Mouse (Mus musculus): Measurements from ENCODE around the gene Rnf10. TPM values are rescaled to one million over a fixed set of nuclear protein-coding genes. Genes with fewer than 3 reads are reported as not detected.

Gene Rnf10
- polyA plus RNA-seq, 1 experiment from 2014 or later: 121 TPM

DNA sequence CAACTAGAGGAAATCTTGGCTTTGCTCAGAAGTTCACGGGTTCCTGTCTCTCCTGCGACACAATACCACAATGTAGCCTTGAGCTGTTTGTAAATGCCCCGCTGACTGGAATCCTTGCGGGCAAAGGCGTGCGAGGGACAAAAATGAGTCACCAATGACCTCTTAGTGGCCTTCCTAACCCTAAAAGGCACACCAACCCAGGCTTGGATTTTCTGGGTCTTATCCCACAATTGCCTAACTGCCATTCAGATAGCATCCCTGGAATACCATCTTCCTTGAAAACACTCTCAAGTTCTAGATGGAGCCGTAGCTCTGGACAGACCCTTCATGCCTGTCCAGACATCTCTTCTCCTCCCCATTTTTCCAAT lies 79.9 kb downstream of the Rnf10 start:
- Histone ChIP-seq H3K4me2 (peak overlapping the region; percentile 99), H3K27ac (replicated peaks) (no peak overlapping the region), H3K9me3 (peaks cover 4% of the 10 kb centered on the region; the same call in 1 of the 2 replicates), H3K9ac (no peak overlapping the region), H3K36me3 (no peaks in the 10 kb centered on the region), H3K4me3 (peak overlapping the region; percentile 62), H3K27me3 (replicated peaks) (peaks cover 84% of the 10 kb centered on the region), H3K4me1 (peaks cover 23% of the 10 kb centered on the region)
- 14% methylated on average over 7 of the region's 7 CpGs for WGBS
- ATAC-seq (ENCODE audit: extremely low read depth, insufficient number of reproducible peaks, low FRiP score, low TSS enrichment): no peak

DNA sequence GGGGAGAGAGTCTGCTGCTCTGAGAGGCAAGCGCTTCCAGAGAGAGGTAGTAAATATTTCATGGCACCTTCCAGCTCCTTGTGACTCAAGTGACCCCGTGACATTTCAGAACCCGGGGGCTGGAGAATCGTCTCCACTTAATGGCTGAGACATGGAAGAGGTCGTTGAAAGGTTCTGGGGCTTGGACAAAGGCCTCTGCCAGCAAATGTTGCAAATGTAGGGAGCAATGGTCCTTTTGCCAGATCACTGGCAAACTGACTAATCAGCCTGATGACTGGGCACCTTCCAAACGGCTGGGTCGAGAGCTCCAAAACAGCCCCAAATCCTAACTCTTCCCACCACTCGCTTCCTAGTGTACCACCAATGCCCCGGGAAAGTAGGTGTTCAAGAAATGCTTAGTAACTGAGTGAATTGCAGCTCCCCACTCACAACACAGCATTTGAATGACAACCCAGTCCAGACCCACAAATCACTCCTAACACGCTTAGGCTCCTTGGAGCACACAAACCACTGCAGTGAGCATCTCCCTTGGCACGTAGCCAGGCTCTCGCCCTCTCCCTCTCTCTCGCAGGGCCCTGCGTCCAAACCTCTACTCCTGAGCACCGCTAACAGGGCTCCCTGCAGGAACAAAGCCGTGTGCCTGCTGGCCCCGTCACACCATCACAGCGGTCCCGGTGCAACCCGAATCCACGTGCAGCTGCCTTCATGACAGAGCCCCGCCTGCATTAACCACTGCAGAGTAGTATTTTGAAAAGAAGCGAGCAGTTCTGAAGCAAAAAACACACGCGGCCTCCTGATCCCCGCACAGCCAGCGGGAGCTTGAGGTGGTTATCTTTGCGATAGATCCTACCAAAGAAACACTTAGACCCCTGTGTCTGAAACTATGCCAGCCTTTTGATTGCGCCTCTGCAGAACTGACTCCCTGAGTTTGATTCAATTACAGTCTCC lies 80.5 kb downstream of the Rnf10 start:
- H3K9ac ChIP-seq: no peak overlapping the region
- peak overlapping the region; percentile 12; the same call in 1 of the 2 replicates for H3K4me3 ChIP-seq
- no peak overlapping the region for H3K27ac ChIP-seq (replicated peaks)
- peaks cover 89% of the 10 kb centered on the region for H3K27me3 ChIP-seq (replicated peaks)
- H3K36me3 ChIP-seq: no peaks in the 10 kb centered on the region
- 11% methylated on average over 29 of the region's 29 CpGs for WGBS
- peaks cover 4% of the 10 kb centered on the region; the same call in 1 of the 2 replicates for H3K9me3 ChIP-seq
- H3K4me1 ChIP-seq: peaks cover 28% of the 10 kb centered on the region
- no peak for ATAC-seq (ENCODE audit: extremely low read depth, insufficient number of reproducible peaks, low FRiP score, low TSS enrichment)
- no peak overlapping the region for H3K4me2 ChIP-seq

Other genes starting within 250 kb of the Rnf10 start
- gene Gm10401, start 174.6 kb downstream of the Rnf10 start, polyA plus RNA-seq (2015; fragmentation: Nextera tagmentation; extraction: Ambion mirVana): 16.7 and 18.7 TPM in 2 replicates
- gene Acads, start 153.6 kb downstream of the Rnf10 start, polyA plus RNA-seq (2015; fragmentation: Nextera tagmentation; extraction: Ambion mirVana): 103 and 112 TPM in 2 replicates
- 17.3 and 18.5 TPM in 2 replicates for gene Unc119b, start 137.9 kb downstream of the Rnf10 start, polyA plus RNA-seq (2015; fragmentation: Nextera tagmentation; extraction: Ambion mirVana)
- 65.8 and 71.6 TPM in 2 replicates for gene Mlec, start 114.7 kb downstream of the Rnf10 start, polyA plus RNA-seq (2015; fragmentation: Nextera tagmentation; extraction: Ambion mirVana)
- 0.53 and 0.60 TPM in 2 replicates for gene Cabp1, start 78.5 kb downstream of the Rnf10 start, polyA plus RNA-seq (2015; fragmentation: Nextera tagmentation; extraction: Ambion mirVana)
- 63.6 and 73.0 TPM in 2 replicates for gene Pop5, start 37.1 kb downstream of the Rnf10 start, polyA plus RNA-seq (2015; fragmentation: Nextera tagmentation; extraction: Ambion mirVana)
- gene Coq5, start 6.8 kb upstream of the Rnf10 start, polyA plus RNA-seq (2015; fragmentation: Nextera tagmentation; extraction: Ambion mirVana): 67.1 and 70.2 TPM in 2 replicates
- 1,196 and 1,415 TPM in 2 replicates for gene Dynll1, start 28.1 kb upstream of the Rnf10 start, polyA plus RNA-seq (2015; fragmentation: Nextera tagmentation; extraction: Ambion mirVana)
- 112 and 115 TPM in 2 replicates for gene Srsf9, start 54.3 kb upstream of the Rnf10 start, polyA plus RNA-seq (2015; fragmentation: Nextera tagmentation; extraction: Ambion mirVana)
- 22.0 and 22.8 TPM in 2 replicates for gene Gatc, start 68.3 kb upstream of the Rnf10 start, polyA plus RNA-seq (2015; fragmentation: Nextera tagmentation; extraction: Ambion mirVana)
- gene Triap1, start 68.3 kb upstream of the Rnf10 start, polyA plus RNA-seq (2015; fragmentation: Nextera tagmentation; extraction: Ambion mirVana): 40.2 and 42.4 TPM in 2 replicates
- gene Cox6a1, start 76.1 kb upstream of the Rnf10 start, polyA plus RNA-seq (2015; fragmentation: Nextera tagmentation; extraction: Ambion mirVana): 1,395 and 1,520 TPM in 2 replicates
- gene Msi1, start 156.7 kb upstream of the Rnf10 start, polyA plus RNA-seq (2015; fragmentation: Nextera tagmentation; extraction: Ambion mirVana): 3.7 and 4.1 TPM in 2 replicates
- gene Pla2g1b, start 193.4 kb upstream of the Rnf10 start, polyA plus RNA-seq (2015; fragmentation: Nextera tagmentation; extraction: Ambion mirVana): 0.88 and 1.1 TPM in 2 replicates
- 18.9 and 19.8 TPM in 2 replicates for gene Sirt4, start 211.8 kb upstream of the Rnf10 start, polyA plus RNA-seq (2015; fragmentation: Nextera tagmentation; extraction: Ambion mirVana)
- 29.7 and 31.7 TPM in 2 replicates for gene Pxn, start 233.8 kb upstream of the Rnf10 start, polyA plus RNA-seq (2015; fragmentation: Nextera tagmentation; extraction: Ambion mirVana)